Mouse (Mus musculus) liver, embryonic 15.5 days (tissue): Measurements from ENCODE around the gene Il19. TPM values are rescaled to one million over a fixed set of nuclear protein-coding genes. Genes with fewer than 3 reads are reported as not detected.

Experiments
- ATAC-seq: fragments of 200-750 bp; cut with Nextera tagmentation; 2 replicates; pipeline ENCODE4 v1.8.0; 2017; ENCODE audit warnings: moderate number of reproducible peaks, mild to moderate bottlenecking, moderate library complexity; ENCODE audit not compliant: insufficient read depth
- H3K27ac ChIP-seq: fragments of 300-500 bp; sonication (generic); replicated peaks from 2 replicates; pipeline ENCODE4 v1.5.1; 2015; ENCODE audit warnings: mild to moderate bottlenecking, inconsistent platforms
- H3K27me3 ChIP-seq: fragments of 300-500 bp; sonication (generic); 2 replicates; pipeline ENCODE4 v1.6.1; 2015; ENCODE audit warnings: mild to moderate bottlenecking, inconsistent platforms
- H3K36me3 ChIP-seq: fragments of 300-500 bp; sonication (generic); replicated peaks from 2 replicates; pipeline ENCODE4 v1.6.1; 2015; ENCODE audit warnings: moderate library complexity, mild to moderate bottlenecking, inconsistent platforms
- H3K4me1 ChIP-seq: fragments of 300-500 bp; sonication (generic); replicated peaks from 2 replicates; pipeline ENCODE4 v1.6.1; 2015; ENCODE audit warnings: inconsistent platforms
- H3K4me2 ChIP-seq: fragments of 300-500 bp; sonication (generic); 2 replicates; pipeline ENCODE4 v1.6.1; 2015; ENCODE audit warnings: moderate library complexity, mild to moderate bottlenecking, inconsistent platforms
- H3K4me3 ChIP-seq: fragments of 300-500 bp; sonication (generic); replicated peaks from 2 replicates; pipeline ENCODE4 v1.5.1; 2015; ENCODE audit warnings: mild to moderate bottlenecking, inconsistent platforms
- H3K9ac ChIP-seq: fragments of 300-500 bp; sonication (generic); 2 replicates; pipeline ENCODE4 v1.6.1; 2015; ENCODE audit warnings: moderate library complexity, mild to moderate bottlenecking, inconsistent platforms
- H3K9me3 ChIP-seq: fragments of 300-500 bp; sonication (generic); replicated peaks from 2 replicates; pipeline ENCODE4 v1.6.1; 2016; ENCODE audit warnings: inconsistent platforms
- WGBS: fragments of 180-500 bp; shearing (Covaris S2); methylation state at CpG from one replicate; pipeline ENCODE4 v1.1.7; 2015; ENCODE audit warnings: mixed read lengths; ENCODE audit not compliant: insufficient replicate concordance; 5-methylcytosine and 5-hydroxymethylcytosine counted together
- polyA plus RNA-seq: library from polyadenylated mRNA; unstranded; fragments of >200 nt; fragmentation: Nextera tagmentation; extraction: Ambion mirVana; gene quantifications from 2 replicates; pipeline ENCODE4 v1.2.1, GENCODE M21; 2015

Gene Il19
- not detected in 2 replicates for polyA plus RNA-seq

- ATAC-seq: no peak
- no peaks in the 10 kb centered on the region for H3K4me1 ChIP-seq
- 56% methylated on average over 4 of the region's 4 CpGs for WGBS
- H3K27ac ChIP-seq: no peak within 1 kb of the TSS
- H3K4me2 ChIP-seq: no peak within 1 kb of the TSS
- no peaks in the 10 kb centered on the region for H3K27me3 ChIP-seq
- H3K9me3 ChIP-seq: no peaks in the 10 kb centered on the region
- H3K4me3 ChIP-seq: no peak within 1 kb of the TSS
- H3K36me3 ChIP-seq: no peaks in the 10 kb centered on the region
- no peak within 1 kb of the TSS for H3K9ac ChIP-seq
Observed at GRCm38 (mm10) chr1:130940065-130940687, at the start of gene Il19. TSS of gene Il19 (minus strand) at chr1:130940115.

GRCm38 (mm10) chr1:130989331-130989730, 49.4 kb upstream of the Il19 start:
- no peak overlapping the region for H3K4me3 ChIP-seq
- no peaks in the 10 kb centered on the region for H3K9me3 ChIP-seq
- H3K27me3 ChIP-seq: no peaks in the 10 kb centered on the region
- H3K9ac ChIP-seq: no peak overlapping the region
- ATAC-seq: no peak
- no peaks in the 10 kb centered on the region for H3K4me1 ChIP-seq
- H3K4me2 ChIP-seq: no peak overlapping the region
- no peak overlapping the region for H3K27ac ChIP-seq
- no peaks in the 10 kb centered on the region for H3K36me3 ChIP-seq
- WGBS: 62% methylated on average over 3 of the region's 3 CpGs

GRCm38 (mm10) chr1:130987418-130987817, 47.5 kb upstream of the Il19 start:
- Histone ChIP-seq H3K4me3 (no peak overlapping the region), H3K27ac (no peak overlapping the region), H3K27me3 (no peaks in the 10 kb centered on the region), H3K9ac (no peak overlapping the region), H3K36me3 (no peaks in the 10 kb centered on the region), H3K4me2 (no peak overlapping the region), H3K4me1 (no peaks in the 10 kb centered on the region), H3K9me3 (no peaks in the 10 kb centered on the region)
- no peak for ATAC-seq

GRCm38 (mm10) chr1:130987001-130987400, 47.1 kb upstream of the Il19 start:
- 64% methylated on average over 5 of the region's 5 CpGs for WGBS
- Histone ChIP-seq H3K4me1 (no peaks in the 10 kb centered on the region), H3K4me3 (no peak overlapping the region), H3K9me3 (no peaks in the 10 kb centered on the region), H3K27me3 (no peaks in the 10 kb centered on the region), H3K9ac (no peak overlapping the region), H3K27ac (no peak overlapping the region), H3K4me2 (no peak overlapping the region), H3K36me3 (no peaks in the 10 kb centered on the region)
- ATAC-seq: no peak

GRCm38 (mm10) chr1:130984441-130984840, 44.5 kb upstream of the Il19 start:
- 49% methylated on average over 7 of the region's 7 CpGs for WGBS
- no peak for ATAC-seq
- Histone ChIP-seq H3K27ac (no peak overlapping the region), H3K4me1 (no peaks in the 10 kb centered on the region), H3K9me3 (no peaks in the 10 kb centered on the region), H3K4me2 (no peak overlapping the region), H3K9ac (no peak overlapping the region), H3K4me3 (no peak overlapping the region), H3K27me3 (no peaks in the 10 kb centered on the region), H3K36me3 (no peaks in the 10 kb centered on the region)

- H3K9ac ChIP-seq: no peak overlapping the region
- H3K4me3 ChIP-seq: no peak overlapping the region
- no peak overlapping the region for H3K4me2 ChIP-seq
- no peak for ATAC-seq
- H3K9me3 ChIP-seq: no peaks in the 10 kb centered on the region
- H3K36me3 ChIP-seq: no peaks in the 10 kb centered on the region
- 41% methylated on average over 1 of the region's 1 CpGs for WGBS
- no peaks in the 10 kb centered on the region for H3K4me1 ChIP-seq
- no peak overlapping the region for H3K27ac ChIP-seq
- H3K27me3 ChIP-seq: no peaks in the 10 kb centered on the region
Observed at GRCm38 (mm10) chr1:130979455-130979854, 39.5 kb upstream of the Il19 start.

- Histone ChIP-seq H3K9me3 (no peaks in the 10 kb centered on the region), H3K36me3 (no peaks in the 10 kb centered on the region), H3K27me3 (0 out of 2 replicates have a peak, but pooled peaks cover 4% of the 10 kb centered on the region), H3K4me2 (no peak overlapping the region), H3K4me1 (no peaks in the 10 kb centered on the region), H3K4me3 (no peak overlapping the region), H3K9ac (no peak overlapping the region), H3K27ac (no peak overlapping the region)
- no peak for ATAC-seq
- WGBS: 64% methylated on average over 6 of the region's 6 CpGs
Observed at GRCm38 (mm10) chr1:130963891-130964290, 24.0 kb upstream of the Il19 start.

GRCm38 (mm10) chr1:130946920-130947319, 7.0 kb upstream of the Il19 start:
- H3K4me1 ChIP-seq: no peaks in the 10 kb centered on the region
- no peaks in the 10 kb centered on the region for H3K36me3 ChIP-seq
- ATAC-seq: no peak
- no peaks in the 10 kb centered on the region for H3K27me3 ChIP-seq
- H3K27ac ChIP-seq: no peak overlapping the region
- no peak overlapping the region for H3K4me2 ChIP-seq
- H3K9me3 ChIP-seq: no peaks in the 10 kb centered on the region
- 51% methylated on average over 6 of the region's 6 CpGs for WGBS
- no peak overlapping the region for H3K4me3 ChIP-seq
- no peak overlapping the region for H3K9ac ChIP-seq

GRCm38 (mm10) chr1:130941801-130942200, 1.9 kb upstream of the Il19 start:
- Histone ChIP-seq H3K4me3 (no peak overlapping the region), H3K27me3 (no peaks in the 10 kb centered on the region), H3K9me3 (no peaks in the 10 kb centered on the region), H3K36me3 (no peaks in the 10 kb centered on the region), H3K27ac (no peak overlapping the region), H3K9ac (no peak overlapping the region), H3K4me1 (no peaks in the 10 kb centered on the region), H3K4me2 (no peak overlapping the region)
- WGBS: 40% methylated on average over 3 of the region's 3 CpGs
- ATAC-seq: no peak

- no peaks in the 10 kb centered on the region for H3K27me3 ChIP-seq
- H3K4me2 ChIP-seq: no peak overlapping the region
- no peaks in the 10 kb centered on the region for H3K9me3 ChIP-seq
- no peak overlapping the region for H3K27ac ChIP-seq
- H3K4me3 ChIP-seq: no peak overlapping the region
- WGBS: 72% methylated on average over 7 of the region's 7 CpGs
- no peaks in the 10 kb centered on the region for H3K4me1 ChIP-seq
- no peak overlapping the region for H3K9ac ChIP-seq
- ATAC-seq: no peak
- H3K36me3 ChIP-seq: no peaks in the 10 kb centered on the region
Observed at GRCm38 (mm10) chr1:130938192-130938591, 1.7 kb downstream of the Il19 start.

- Histone ChIP-seq H3K4me1 (no peaks in the 10 kb centered on the region), H3K9me3 (no peaks in the 10 kb centered on the region), H3K4me3 (no peak overlapping the region), H3K27me3 (no peaks in the 10 kb centered on the region), H3K27ac (no peak overlapping the region), H3K4me2 (no peak overlapping the region), H3K36me3 (no peaks in the 10 kb centered on the region), H3K9ac (no peak overlapping the region)
- WGBS: 74% methylated on average over 4 of the region's 4 CpGs
- ATAC-seq: no peak
Observed at GRCm38 (mm10) chr1:130937170-130937569, 2.7 kb downstream of the Il19 start.

GRCm38 (mm10) chr1:130936351-130936750, 3.6 kb downstream of the Il19 start:
- H3K36me3 ChIP-seq: no peaks in the 10 kb centered on the region
- H3K9me3 ChIP-seq: no peaks in the 10 kb centered on the region
- no peaks in the 10 kb centered on the region for H3K4me1 ChIP-seq
- WGBS: 49% methylated on average over 6 of the region's 6 CpGs
- no peak overlapping the region for H3K9ac ChIP-seq
- no peak for ATAC-seq
- H3K27me3 ChIP-seq: no peaks in the 10 kb centered on the region
- no peak overlapping the region for H3K4me2 ChIP-seq
- H3K4me3 ChIP-seq: no peak overlapping the region
- no peak overlapping the region for H3K27ac ChIP-seq
